Mouse (Mus musculus): ENCODE results near the gene Cdc42bpb. TPM values are rescaled to one million over a fixed set of nuclear protein-coding genes. Genes with fewer than 3 reads are reported as not detected.

Cdc42bpb gene
- polyA plus RNA-seq, 2 experiments from 2014 or later: 0.25 to 0.27 TPM

- ATAC-seq: no peak
Observed at GRCm38 (mm10) chr12:111276371-111276770, 101.1 kb downstream of the Cdc42bpb start.

- ATAC-seq: no peak
Observed at GRCm38 (mm10) chr12:111275150-111275841, 102.2 kb downstream of the Cdc42bpb start.

- ATAC-seq: no peak
Observed at GRCm38 (mm10) chr12:111274447-111275149, 102.9 kb downstream of the Cdc42bpb start.

DNA sequence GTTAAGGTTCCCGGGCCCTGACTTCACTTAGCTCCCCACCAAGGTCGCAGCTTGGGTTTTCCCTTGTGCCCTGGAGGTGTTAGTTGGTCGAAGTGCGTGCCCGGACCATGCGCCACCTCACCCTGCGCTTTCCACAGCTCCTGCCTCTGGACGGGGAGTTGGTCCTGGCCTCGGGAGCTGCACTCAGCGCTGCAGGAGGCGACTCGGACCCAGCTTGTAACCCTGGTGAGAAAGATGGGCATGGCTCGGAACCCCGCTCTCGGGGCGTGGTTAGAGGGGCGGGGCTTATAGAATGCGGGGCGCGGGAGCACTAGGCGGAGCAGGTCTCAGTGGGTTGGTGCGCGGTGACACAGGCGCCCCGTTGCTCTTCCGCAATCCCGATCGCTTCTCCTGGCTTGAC lies 103.5 kb downstream of the Cdc42bpb start:
- no peak for ATAC-seq

DNA sequence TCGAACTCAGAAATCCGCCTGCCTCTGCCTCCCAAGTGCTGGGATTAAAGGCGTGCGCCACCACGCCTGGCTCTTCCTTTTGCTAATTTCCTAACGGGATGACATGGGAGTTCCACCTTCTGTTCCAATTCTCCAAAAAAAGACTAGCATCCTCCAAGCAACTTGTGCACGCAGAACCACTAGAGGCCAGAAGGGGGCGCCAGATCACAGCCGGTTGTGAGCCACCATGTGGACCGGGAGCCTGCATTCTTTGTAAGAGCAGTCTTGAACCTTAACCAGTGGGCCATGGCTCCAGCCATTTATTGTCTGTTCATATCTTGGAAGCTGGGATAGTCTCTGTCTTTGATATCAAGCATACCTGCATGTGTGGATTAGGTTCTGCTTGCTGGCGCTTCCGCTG lies 105.1 kb downstream of the Cdc42bpb start:
- no peak for ATAC-seq

- ATAC-seq: no peak
Observed at GRCm38 (mm10) chr12:111271966-111272365, 105.6 kb downstream of the Cdc42bpb start.

DNA sequence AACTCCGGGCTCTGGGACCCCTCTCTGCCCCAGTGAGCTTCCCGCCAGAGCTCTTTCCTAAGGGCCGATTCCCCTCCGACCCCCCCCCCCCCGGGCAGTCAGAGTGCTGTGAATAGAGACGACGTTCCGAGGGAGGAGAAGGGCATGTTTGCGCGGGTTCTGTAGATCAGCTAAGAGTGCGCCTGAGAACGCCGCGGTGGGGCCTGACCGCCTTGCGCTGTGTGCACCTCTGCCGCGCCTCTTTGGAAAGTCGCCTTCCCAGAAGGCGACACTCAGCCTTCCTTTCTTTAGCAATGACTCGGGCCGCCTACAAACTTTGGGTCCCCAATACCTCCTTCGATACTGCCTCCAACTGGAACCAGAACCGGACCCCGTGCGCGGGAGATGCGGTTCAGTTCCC lies 106.1 kb downstream of the Cdc42bpb start:
- ATAC-seq: no peak

DNA sequence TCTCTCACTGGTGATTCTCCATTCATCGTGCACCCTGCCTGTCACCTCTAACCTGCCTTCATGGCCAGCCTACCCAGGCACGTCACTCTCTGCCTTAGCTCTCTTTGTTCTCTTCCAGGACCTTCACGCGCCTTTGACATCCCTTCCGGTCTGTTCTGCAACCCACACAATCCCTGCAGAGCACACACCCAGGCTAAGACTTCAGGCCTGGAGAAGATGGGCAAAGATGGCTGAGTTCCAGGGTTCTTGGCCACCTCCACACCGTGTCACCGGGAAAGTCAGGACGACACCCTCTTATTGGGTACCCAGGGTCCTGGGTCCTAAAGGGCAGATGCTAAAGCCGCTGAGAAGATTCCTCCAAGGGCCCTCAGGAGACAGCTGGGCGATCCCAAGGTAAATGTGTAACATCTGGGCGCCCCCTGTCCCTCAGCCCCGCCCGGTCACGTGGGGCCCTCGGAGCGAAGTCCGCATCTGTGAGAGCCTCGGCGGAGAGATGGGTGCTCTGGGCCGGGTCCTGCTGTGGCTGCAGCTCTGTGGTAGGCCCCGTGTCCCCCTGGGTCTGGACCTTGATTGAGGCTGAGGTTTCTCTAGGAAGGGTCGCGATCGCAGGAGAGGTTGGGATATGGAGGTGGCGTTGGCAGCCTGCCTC lies 106.8 kb downstream of the Cdc42bpb start, which contains the start of gene Amn:
Amn (plus strand) TSS at position 467 of the 649 bp plus-strand sequence.
- no peak for ATAC-seq

DNA sequence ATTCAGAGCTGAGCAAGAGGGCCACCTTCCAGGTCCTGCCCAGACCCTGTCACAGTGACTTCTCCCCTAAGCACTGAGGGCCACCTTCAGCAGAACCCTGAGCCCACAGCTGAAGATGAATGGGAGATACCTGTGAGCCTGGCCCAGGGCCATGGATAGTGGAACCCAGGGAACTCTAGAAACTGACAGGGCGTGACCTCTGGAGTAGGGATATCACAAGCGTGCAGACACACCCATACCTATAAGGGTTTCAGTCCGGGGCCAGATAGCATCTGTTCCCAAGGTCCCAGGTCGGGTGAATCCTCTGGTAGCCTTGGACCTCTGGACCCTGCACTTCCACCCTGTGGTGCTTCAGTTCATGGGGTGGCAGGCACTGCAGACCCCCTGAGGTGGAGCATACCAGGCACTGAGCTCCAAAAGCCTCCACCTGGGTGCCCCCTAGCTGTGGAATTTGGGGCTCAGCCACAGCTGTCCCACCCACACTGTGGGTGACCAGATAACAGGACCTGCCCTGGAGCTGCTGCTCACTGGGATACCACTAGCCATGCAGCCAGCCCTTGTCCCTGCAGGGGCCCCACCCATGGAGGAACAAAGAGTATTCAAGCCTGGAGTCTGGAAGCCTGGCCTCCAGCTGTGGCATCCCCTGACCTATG lies 109.7 kb downstream of the Cdc42bpb start:
- ATAC-seq: no peak

- no peak for ATAC-seq
Observed at GRCm38 (mm10) chr12:111266592-111266991, 110.9 kb downstream of the Cdc42bpb start.

DNA sequence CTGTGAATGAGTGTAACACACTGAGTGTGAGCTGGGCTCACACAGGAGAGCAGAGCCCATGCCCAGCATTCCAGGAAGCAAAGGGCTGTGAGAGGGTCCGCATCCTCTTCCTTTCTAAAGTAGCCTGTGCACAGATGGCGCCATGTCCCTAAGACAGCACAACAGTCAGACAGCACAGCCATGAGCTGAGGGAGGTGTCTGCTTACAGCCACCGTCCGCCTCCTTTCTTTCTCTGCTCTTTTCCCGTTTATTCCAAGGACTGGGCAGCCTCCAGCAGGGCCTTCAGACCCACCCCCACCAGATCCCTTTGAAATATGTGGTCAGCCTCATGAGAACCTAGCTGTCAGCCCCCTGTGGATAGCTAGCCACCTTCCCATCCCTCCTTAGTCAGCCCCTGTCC lies 112.3 kb downstream of the Cdc42bpb start:
- no peak for ATAC-seq

DNA sequence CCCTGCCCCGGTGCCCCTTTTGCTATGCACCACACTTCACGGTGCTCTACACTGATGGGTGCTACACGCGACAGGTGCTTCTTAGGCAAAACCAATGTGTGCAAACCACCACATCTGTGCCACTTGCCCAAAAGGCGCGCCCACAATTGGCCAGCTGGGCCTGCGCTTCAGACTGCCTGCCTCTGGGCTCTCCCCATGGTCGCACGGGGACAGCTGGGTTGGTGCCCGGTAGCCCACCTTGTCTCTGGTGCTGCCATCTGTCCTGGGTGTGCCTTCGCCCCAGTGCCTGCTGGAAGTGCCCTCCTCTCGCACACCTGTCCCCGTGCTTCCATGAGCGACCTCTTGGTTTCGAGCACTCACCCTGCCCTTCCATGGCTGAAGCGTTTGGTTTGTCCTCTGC lies 113.9 kb downstream of the Cdc42bpb start:
- ATAC-seq: no peak

DNA sequence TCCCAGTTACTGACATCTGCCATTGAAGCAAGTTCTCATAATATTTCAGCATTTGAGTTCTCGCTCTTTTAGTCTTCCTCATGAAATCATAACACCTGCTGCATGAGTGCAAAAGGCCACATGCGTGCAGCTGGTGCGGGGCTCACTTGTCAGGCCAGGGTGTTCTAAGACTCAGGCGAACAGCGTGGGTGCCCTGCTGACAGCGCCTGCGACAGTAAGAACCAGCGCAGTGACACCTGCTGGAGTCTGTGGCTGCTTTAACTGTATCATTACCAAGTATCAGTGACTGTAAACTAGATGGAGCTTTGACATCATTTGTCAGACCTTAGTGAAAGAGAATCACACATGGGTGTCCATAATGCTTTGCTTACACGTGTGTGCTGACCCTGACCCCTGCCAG lies 126.3 kb downstream of the Cdc42bpb start:
- no peak for ATAC-seq

- no peak for ATAC-seq
Observed at GRCm38 (mm10) chr12:111250116-111250515, 127.4 kb downstream of the Cdc42bpb start.

GRCm38 (mm10) chr12:111249095-111249494 lies 128.4 kb downstream of the Cdc42bpb start:
- no peak for ATAC-seq

GRCm38 (mm10) chr12:111246808-111247464 lies 130.6 kb downstream of the Cdc42bpb start:
- no peak for ATAC-seq

DNA sequence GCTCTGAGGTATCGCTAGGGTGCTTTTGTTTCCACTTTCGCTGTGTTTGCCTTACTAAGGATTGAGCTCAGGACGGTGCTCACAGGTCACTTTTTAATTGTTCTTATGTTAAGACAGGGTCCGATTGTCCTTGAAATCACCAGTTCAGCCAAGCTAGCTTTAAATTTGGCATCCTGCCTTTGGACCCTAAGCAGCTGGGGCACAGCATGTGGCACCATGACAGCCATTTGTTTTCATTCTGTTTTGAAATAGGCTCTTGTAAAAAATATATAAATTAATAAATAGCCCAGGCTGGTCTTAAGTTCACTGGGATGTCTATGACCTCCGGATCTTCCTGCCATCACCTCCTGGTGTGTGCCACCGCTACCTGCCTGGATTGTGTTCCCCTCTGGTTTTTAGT lies 132.4 kb downstream of the Cdc42bpb start:
- no peak for ATAC-seq

GRCm38 (mm10) chr12:111243733-111244132 lies 133.8 kb downstream of the Cdc42bpb start:
- ATAC-seq: no peak

Data from activated CD4-positive, CD25-positive, alpha-beta regulatory T cell, adult 4 months (primary cell).